Comparison of ENCODE assay signal across 23 mouse cellular contexts in genomic region chr2:19016348-19016747, GRCm38 (mm10). TPM values are rescaled to one million over a fixed set of nuclear protein-coding genes. Genes with fewer than 3 reads are reported as not detected.
DNase-seq lines count a peak whose midpoint lies in the region; ATAC-seq and TF ChIP-seq lines count a peak whose summit lies in the region.
"Had no signal": no experiment of that assay in that cellular context is flagged by ENCODE, and none has a peak within 500 bp of the region (broad histone marks: within the 10 kb centered on the region; RNA-seq: fewer than 3 reads in every experiment).

No protein-coding gene starts in this region.

- WGBS in thymus, adult 2 months: 32% methylated on average over 5 of the region's 5 CpGs

- TF ChIP-seq POLR2A in thymus, adult 2 months (IDR thresholded peaks at IDR 0.05; ENCODE audit: control insufficient read depth, extremely low read depth, insufficient read depth, low read length, poor library complexity): no peak

- peak; percentile 50 to 72 for DNase-seq in thymus, adult 18-20 months
- peak; percentile 54 for DNase-seq in thymus, adult 2 months
- peak; percentile 76 for DNase-seq in thymus, postnatal 14 days
- DNase-seq in thymus, postnatal 4 days: peak; percentile 64
- DNase-seq in cerebellum, postnatal 14 days: no peak
- DNase-seq: adrenal gland, adult 2 months; adrenal gland, postnatal 25 days; cerebellum, adult 11-12 months; cerebellum, adult 8-10 months; cerebellum, postnatal 10 days; gastrocnemius, postnatal 10 days; gastrocnemius, postnatal 36 days; heart, postnatal 14 days had no signal

- ATAC-seq in megakaryocyte-erythroid progenitor cell, adult 5-6 weeks (replicated peaks; ENCODE audit: low FRiP score, low TSS enrichment, poor library complexity, severe bottlenecking): no peak
- ATAC-seq: CD4-positive, CD25-positive, alpha-beta regulatory T cell, adult 4 months; forebrain, embryonic 13.5 days; forebrain, embryonic 16.5 days had no signal

- H3K4me3 ChIP-seq in thymus, adult 2 months (ENCODE audit: control insufficient read depth, insufficient read depth, low read length): no peak overlapping the region
- H3K4me3 ChIP-seq: forebrain, embryonic 10.5 days; forebrain, embryonic 13.5 days; heart, embryonic 12.5 days; heart, embryonic 15.5 days; hindbrain, embryonic 12.5 days; hindbrain, embryonic 15.5 days had no signal

- no peak for TF ChIP-seq CTCF in thymus, adult 2 months (IDR thresholded peaks at IDR 0.05; ENCODE audit: borderline replicate concordance, control insufficient read depth, extremely low read depth, insufficient read depth, low read length, poor library complexity)

- H3K4me1 ChIP-seq in thymus, adult 2 months (replicated peaks; ENCODE audit: control insufficient read depth, insufficient read depth, low read length): peaks cover 14% of the 10 kb centered on the region
- H3K4me1 ChIP-seq: forebrain, embryonic 10.5 days; forebrain, embryonic 13.5 days; hindbrain, embryonic 12.5 days; hindbrain, embryonic 15.5 days had no signal

- H3K27me3 ChIP-seq in thymus, adult 2 months (ENCODE audit: control insufficient read depth, insufficient read depth, low read length): no peaks in the 10 kb centered on the region
- H3K27me3 ChIP-seq: forebrain, embryonic 13.5 days; heart, embryonic 12.5 days; heart, embryonic 15.5 days; hindbrain, embryonic 12.5 days; hindbrain, embryonic 15.5 days had no signal

- peak overlapping the region; percentile 100 for H3K27ac ChIP-seq in thymus, adult 2 months (ENCODE audit: control insufficient read depth, insufficient read depth, low read length)
- H3K27ac ChIP-seq: forebrain, embryonic 10.5 days; forebrain, embryonic 13.5 days; heart, embryonic 15.5 days; hindbrain, embryonic 12.5 days; hindbrain, embryonic 15.5 days had no signal

- H3K36me3 ChIP-seq in thymus, adult 2 months (ENCODE audit: control insufficient read depth, insufficient read depth, low read length): no peaks in the 10 kb centered on the region
- H3K36me3 ChIP-seq: forebrain, embryonic 10.5 days; heart, embryonic 12.5 days; heart, embryonic 15.5 days; hindbrain, embryonic 12.5 days; hindbrain, embryonic 15.5 days had no signal

RNA-seq across cellular contexts. Expression of gene 4930426L09Rik, which starts 18.2 kb away (rescaled TPM):
- 2.0 and 2.8 TPM in 2 replicates for polyA plus RNA-seq in thymus, adult 2 months (2012; rRNA removed)
- 1.7 and 2.0 TPM in 2 replicates for total RNA-seq in megakaryocyte-erythroid progenitor cell, adult 5-6 weeks (2014; fragmentation: Nextera tagmentation)
- total RNA-seq in megakaryocyte-erythroid progenitor cell, adult 5-6 weeks (2017): not detected in 2 replicates
- total RNA-seq: gastrocnemius, adult 18-20 months; gastrocnemius, postnatal 36 days had no signal

RNA-seq across cellular contexts. Expression of gene Pip4k2a, which starts 18.4 kb away (rescaled TPM):
- 55.0 and 61.2 TPM in 2 replicates for polyA plus RNA-seq in thymus, adult 2 months (2012; rRNA removed)
- total RNA-seq in megakaryocyte-erythroid progenitor cell, adult 5-6 weeks (2014; fragmentation: Nextera tagmentation): 53.7 and 56.7 TPM in 2 replicates
- total RNA-seq in megakaryocyte-erythroid progenitor cell, adult 5-6 weeks (2017): 28.7 and 29.0 TPM in 2 replicates

Comparison
In these comparisons a context has a peak if more than half of its experiments do, and no peak if none do; other contexts are left out.
1. DNase-seq: peak in thymus, adult 18-20 months (2 of 2), thymus, adult 2 months (single experiment), thymus, postnatal 14 days (single experiment) and thymus, postnatal 4 days (single experiment); none in cerebellum, postnatal 14 days (0 of 2).